Mouse (Mus musculus): Measurements from ENCODE around the gene Idh2. TPM values are rescaled to one million over a fixed set of nuclear protein-coding genes. Genes with fewer than 3 reads are reported as not detected.

The Idh2 gene
- polyA plus RNA-seq, 1 experiment from 2014 or later, result 514 TPM

- Histone ChIP-seq H3K9ac (no peak overlapping the region), H3K4me3 (no peak overlapping the region), H3K4me2 (no peak overlapping the region), H3K27ac (no peak overlapping the region; the same call in 1 of the 2 replicates), H3K9me3 (no peaks in the 10 kb centered on the region), H3K4me1 (peaks cover 22% of the 10 kb centered on the region), H3K27me3 (no peaks in the 10 kb centered on the region), H3K36me3 (no peaks in the 10 kb centered on the region)
- WGBS, result 54% methylated on average over 5 of the region's 5 CpGs
- no peak for ATAC-seq (ENCODE audit: insufficient number of reproducible peaks, insufficient read depth, low FRiP score, low TSS enrichment, low read depth)
Measured at GRCm38 (mm10) chr7:80121083-80121482, 5.9 kb upstream of the Idh2 start.

GRCm38 (mm10) chr7:80119198-80119597, 4.0 kb upstream of the Idh2 start:
- Histone ChIP-seq H3K9ac (no peak overlapping the region), H3K4me2 (no peak overlapping the region), H3K4me3 (no peak overlapping the region), H3K27ac (no peak overlapping the region), H3K9me3 (no peaks in the 10 kb centered on the region), H3K4me1 (peaks cover 31% of the 10 kb centered on the region), H3K27me3 (no peaks in the 10 kb centered on the region), H3K36me3 (no peaks in the 10 kb centered on the region)
- ATAC-seq (ENCODE audit: insufficient number of reproducible peaks, insufficient read depth, low FRiP score, low TSS enrichment, low read depth), result no peak
- WGBS, result 79% methylated on average over 4 of the region's 4 CpGs

- Histone ChIP-seq H3K36me3 (0 out of 2 replicates have a peak, but pooled peaks cover 3% of the 10 kb centered on the region), H3K4me1 (peaks cover 50% of the 10 kb centered on the region), H3K4me2 (peak overlapping the region; percentile 85), H3K27ac (no peak overlapping the region), H3K9me3 (no peaks in the 10 kb centered on the region), H3K27me3 (no peaks in the 10 kb centered on the region), H3K4me3 (peak overlapping the region; percentile 86), H3K9ac (peak overlapping the region; percentile 98)
- 64% methylated on average over 2 of the region's 2 CpGs for WGBS
- ATAC-seq (ENCODE audit: insufficient number of reproducible peaks, insufficient read depth, low FRiP score, low TSS enrichment, low read depth), result no peak
Measured at GRCm38 (mm10) chr7:80116158-80116557, 966 bp upstream of the Idh2 start.

- Histone ChIP-seq H3K27ac (peak overlapping the region; percentile 97), H3K9ac (peak overlapping the region; percentile 98), H3K9me3 (no peaks in the 10 kb centered on the region), H3K36me3 (peaks cover 17% of the 10 kb centered on the region), H3K4me2 (peak overlapping the region; percentile 85), H3K27me3 (no peaks in the 10 kb centered on the region), H3K4me1 (peaks cover 45% of the 10 kb centered on the region), H3K4me3 (peak overlapping the region; percentile 86)
- peak; percentile 74 for ATAC-seq (ENCODE audit: insufficient number of reproducible peaks, insufficient read depth, low FRiP score, low TSS enrichment, low read depth)
- WGBS, result under 1% methylated on average over 52 of the region's 52 CpGs
Measured at GRCm38 (mm10) chr7:80114451-80115223, 555 bp downstream of the Idh2 start.

- no peaks in the 10 kb centered on the region for H3K9me3 ChIP-seq
- WGBS, result 6% methylated on average over 10 of the region's 10 CpGs
- H3K9ac ChIP-seq, result peak overlapping the region; percentile 98
- peak overlapping the region; percentile 97 for H3K27ac ChIP-seq
- H3K4me1 ChIP-seq, result peaks cover 45% of the 10 kb centered on the region
- no peak for ATAC-seq (ENCODE audit: insufficient number of reproducible peaks, insufficient read depth, low FRiP score, low TSS enrichment, low read depth)
- H3K36me3 ChIP-seq, result peaks cover 21% of the 10 kb centered on the region
- no peaks in the 10 kb centered on the region for H3K27me3 ChIP-seq
- peak overlapping the region; percentile 85 for H3K4me2 ChIP-seq
- peak overlapping the region; percentile 86 for H3K4me3 ChIP-seq
Measured at GRCm38 (mm10) chr7:80113989-80114388, 1.2 kb downstream of the Idh2 start.

- Histone ChIP-seq H3K9ac (no peak overlapping the region), H3K27ac (no peak overlapping the region), H3K9me3 (0 out of 2 replicates have a peak, but pooled peaks cover 6% of the 10 kb centered on the region), H3K27me3 (no peaks in the 10 kb centered on the region), H3K4me2 (no peak overlapping the region), H3K4me1 (peaks cover 42% of the 10 kb centered on the region), H3K36me3 (peaks cover 47% of the 10 kb centered on the region), H3K4me3 (no peak overlapping the region)
- no peak for ATAC-seq (ENCODE audit: insufficient number of reproducible peaks, insufficient read depth, low FRiP score, low TSS enrichment, low read depth)
- WGBS, result 86% methylated on average over 9 of the region's 9 CpGs
Measured at GRCm38 (mm10) chr7:80111066-80112045, 3.8 kb downstream of the Idh2 start.

GRCm38 (mm10) chr7:80106441-80106840, 8.8 kb downstream of the Idh2 start:
- Histone ChIP-seq H3K4me1 (peaks cover 12% of the 10 kb centered on the region), H3K9me3 (0 out of 2 replicates have a peak, but pooled peaks cover 6% of the 10 kb centered on the region), H3K4me3 (no peak overlapping the region), H3K9ac (no peak overlapping the region), H3K4me2 (no peak overlapping the region), H3K36me3 (peaks cover 74% of the 10 kb centered on the region), H3K27me3 (no peaks in the 10 kb centered on the region), H3K27ac (no peak overlapping the region)
- 96% methylated on average over 1 of the region's 1 CpGs for WGBS
- no peak for ATAC-seq (ENCODE audit: insufficient number of reproducible peaks, insufficient read depth, low FRiP score, low TSS enrichment, low read depth)

GRCm38 (mm10) chr7:80105637-80106390, 9.4 kb downstream of the Idh2 start:
- Histone ChIP-seq H3K36me3 (peaks cover 74% of the 10 kb centered on the region), H3K4me2 (no peak overlapping the region), H3K9me3 (0 out of 2 replicates have a peak, but pooled peaks cover 6% of the 10 kb centered on the region), H3K9ac (no peak overlapping the region), H3K27ac (no peak overlapping the region), H3K27me3 (no peaks in the 10 kb centered on the region), H3K4me1 (0 out of 2 replicates have a peak, but pooled peaks cover 7% of the 10 kb centered on the region), H3K4me3 (no peak overlapping the region)
- 93% methylated on average over 4 of the region's 4 CpGs for whole genome bisulfite sequencing
- ATAC-seq (ENCODE audit: insufficient number of reproducible peaks, insufficient read depth, low FRiP score, low TSS enrichment, low read depth), result no peak

GRCm38 (mm10) chr7:80103335-80103734, 11.9 kb downstream of the Idh2 start:
- Histone ChIP-seq H3K27me3 (no peaks in the 10 kb centered on the region), H3K4me2 (no peak overlapping the region), H3K27ac (no peak overlapping the region), H3K9ac (no peak overlapping the region), H3K4me3 (no peak overlapping the region), H3K36me3 (peaks cover 77% of the 10 kb centered on the region), H3K4me1 (0 out of 2 replicates have a peak, but pooled peaks cover 7% of the 10 kb centered on the region), H3K9me3 (0 out of 2 replicates have a peak, but pooled peaks cover 6% of the 10 kb centered on the region)
- 89% methylated on average over 3 of the region's 3 CpGs for WGBS
- ATAC-seq (ENCODE audit: insufficient number of reproducible peaks, insufficient read depth, low FRiP score, low TSS enrichment, low read depth), result no peak

GRCm38 (mm10) chr7:80098389-80098976, 16.7 kb downstream of the Idh2 start:
- peaks cover 99% of the 10 kb centered on the region for H3K36me3 ChIP-seq
- WGBS, result 94% methylated on average over 13 of the region's 13 CpGs
- H3K4me3 ChIP-seq, result no peak overlapping the region
- no peak overlapping the region for H3K27ac ChIP-seq
- no peaks in the 10 kb centered on the region for H3K9me3 ChIP-seq
- no peak for ATAC-seq (ENCODE audit: insufficient number of reproducible peaks, insufficient read depth, low FRiP score, low TSS enrichment, low read depth)
- no peak overlapping the region for H3K9ac ChIP-seq
- no peaks in the 10 kb centered on the region for H3K27me3 ChIP-seq
- no peaks in the 10 kb centered on the region for H3K4me1 ChIP-seq
- H3K4me2 ChIP-seq, result no peak overlapping the region

Data from embryonic facial prominence, embryonic 13.5 days (tissue).